Mouse (Mus musculus) megakaryocyte progenitor cell, adult 5-6 weeks (primary cell): ENCODE measurements around the gene Slc6a16. TPM values are rescaled to one million over a fixed set of nuclear protein-coding genes. Genes with fewer than 3 reads are reported as not detected.

ENCODE experiments used
- ATAC-seq: replicated peaks from 2 replicates; pipeline ENCODE4 v1.8.0; 2016; ENCODE audit warnings: mild to moderate bottlenecking, moderate TSS enrichment, inconsistent platforms; ENCODE audit not compliant: poor library complexity
- total RNA-seq, 2 experiments: library from RNA; stranded (forward) in 1 of 2; stranded (reverse) in 1 of 2; fragments of 157-497, 149-512 nt in 1 of 2; fragments of 200-1000 nt in 1 of 2; gene quantifications; 2 replicates each; pipeline versions ENCODE4 v1.2.3 to v1.2.4; 2015 to 2017

Gene Slc6a16
- total RNA-seq (2015) (not detected in 2 replicates), total RNA-seq (2017) (not detected in 2 replicates)

- no peak for ATAC-seq
These were observed at the start of gene Slc6a16 for GRCm38 (mm10) chr7:45240633-45241388. TSS of gene Slc6a16 (plus strand) at chr7:45241085.

GRCm38 (mm10) chr7:45191161-45191560, 49.7 kb upstream of the Slc6a16 start:
- ATAC-seq = no peak

- ATAC-seq = peak; percentile 45
These were observed 49.0 kb upstream of the Slc6a16 start for GRCm38 (mm10) chr7:45191803-45192363.

- no peak for ATAC-seq
These were observed 48.1 kb upstream of the Slc6a16 start for GRCm38 (mm10) chr7:45192585-45193310.

- no peak for ATAC-seq
These were observed 47.5 kb upstream of the Slc6a16 start for GRCm38 (mm10) chr7:45193406-45193805.

- ATAC-seq = peak; percentile 47
These were observed 46.8 kb upstream of the Slc6a16 start for GRCm38 (mm10) chr7:45193871-45194785.

GRCm38 (mm10) chr7:45195341-45196175, 45.3 kb upstream of the Slc6a16 start:
- ATAC-seq = no peak

- ATAC-seq = no peak
These were observed 44.7 kb upstream of the Slc6a16 start for GRCm38 (mm10) chr7:45196176-45196535.

- ATAC-seq = 0 out of 2 replicates have a peak, but pooled peaks have one; percentile 14
These were observed 43.9 kb upstream of the Slc6a16 start for GRCm38 (mm10) chr7:45196994-45197393.

GRCm38 (mm10) chr7:45198435-45198834, 42.5 kb upstream of the Slc6a16 start:
- peak; percentile 81 for ATAC-seq

- no peak for ATAC-seq
These were observed 41.9 kb upstream of the Slc6a16 start for GRCm38 (mm10) chr7:45198961-45199360.

GRCm38 (mm10) chr7:45202654-45203053, 38.2 kb upstream of the Slc6a16 start:
- no peak for ATAC-seq

GRCm38 (mm10) chr7:45204380-45205143, 36.3 kb upstream of the Slc6a16 start, which contains the start of gene Ccdc155:
TSS of gene Ccdc155 (minus strand) at chr7:45204892.
- ATAC-seq = peak; percentile 96

- no peak for ATAC-seq
These were observed 32.6 kb upstream of the Slc6a16 start for GRCm38 (mm10) chr7:45208260-45208659.

GRCm38 (mm10) chr7:45211070-45211469, 29.8 kb upstream of the Slc6a16 start:
- peak; percentile 21 for ATAC-seq

GRCm38 (mm10) chr7:45211851-45212251, 29.0 kb upstream of the Slc6a16 start, which contains the start of gene Dkkl1:
TSS of gene Dkkl1 (minus strand) at chr7:45212147.
- peak; percentile 87 for ATAC-seq

- no peak for ATAC-seq
These were observed 28.5 kb upstream of the Slc6a16 start for GRCm38 (mm10) chr7:45212356-45212755.

- no peak for ATAC-seq
These were observed 27.2 kb upstream of the Slc6a16 start for GRCm38 (mm10) chr7:45213708-45214107.
